Mouse (Mus musculus) ES-Bruce4 (cell line): ENCODE results near the gene Dicer1. TPM values are rescaled to one million over a fixed set of nuclear protein-coding genes. Genes with fewer than 3 reads are reported as not detected.

ENCODE experiments used
- H3K27ac ChIP-seq: 2 replicates; pipeline ENCODE4 v1.5.1; 2012; ENCODE audit warnings: low read length, inconsistent platforms; ENCODE audit not compliant: insufficient read depth
- H3K27me3 ChIP-seq: 2 replicates; pipeline ENCODE4 v1.6.1; 2012; ENCODE audit warnings: mild to moderate bottlenecking, low read length, inconsistent platforms; ENCODE audit not compliant: control insufficient read depth, poor library complexity, insufficient read depth, severe bottlenecking
- H3K36me3 ChIP-seq: 2 replicates; pipeline ENCODE4 v1.6.1; 2012; ENCODE audit warnings: inconsistent platforms, mild to moderate bottlenecking, low read length, moderate library complexity; ENCODE audit not compliant: control insufficient read depth, poor library complexity, insufficient read depth, severe bottlenecking
- H3K4me1 ChIP-seq: one replicate; pipeline ENCODE4 v1.8.1; 2011; ENCODE audit warnings: low read length; ENCODE audit not compliant: control insufficient read depth, insufficient read depth
- H3K4me3 ChIP-seq: 2 replicates; pipeline ENCODE4 v1.5.1; 2011; ENCODE audit warnings: low read depth, mild to moderate bottlenecking, low read length
- H3K9ac ChIP-seq: 2 replicates; pipeline ENCODE4 v1.6.1; 2012; ENCODE audit warnings: low read depth, mild to moderate bottlenecking, inconsistent platforms; ENCODE audit not compliant: poor library complexity, severe bottlenecking
- H3K9me3 ChIP-seq: replicated peaks from 2 replicates; pipeline ENCODE4 v1.6.1; 2012; ENCODE audit warnings: mild to moderate bottlenecking, low read length, inconsistent platforms; ENCODE audit not compliant: control insufficient read depth, poor library complexity, insufficient read depth, severe bottlenecking
- CTCF ChIP-seq: IDR thresholded peaks from one replicate; pipeline ENCODE4 v1.8.1; 2011; ENCODE audit warnings: low read depth, low read length
- EP300 ChIP-seq: IDR thresholded peaks from 2 replicates; pipeline ENCODE4 v1.6.1; 2011; ENCODE audit warnings: low read depth, low read length; ENCODE audit not compliant: insufficient read depth
- POLR2A ChIP-seq: IDR thresholded peaks from one replicate; pipeline ENCODE4 v1.8.1; 2011; ENCODE audit warnings: low read length; ENCODE audit not compliant: insufficient read depth
- polyA plus RNA-seq: library from polyadenylated mRNA; stranded (reverse); fragments of >200 nt; gene quantifications from 2 replicates; pipeline ENCODE4 v1.2.4, GENCODE M21; 2011; ENCODE audit warnings: low read depth; ENCODE audit not compliant: missing spikeins, insufficient read depth, insufficient read length

The Dicer1 gene
- polyA plus RNA-seq, 1 experiment: 104 TPM

- no peak overlapping the region for H3K9ac ChIP-seq
- H3K4me3 ChIP-seq: no peak overlapping the region
- no peaks in the 10 kb centered on the region for H3K4me1 ChIP-seq
- TF ChIP-seq EP300: no peak
- TF ChIP-seq CTCF: no peak
- TF ChIP-seq POLR2A: no peak
- H3K9me3 ChIP-seq: no peaks in the 10 kb centered on the region
- H3K27ac ChIP-seq: no peak overlapping the region
- H3K27me3 ChIP-seq: no peaks in the 10 kb centered on the region
- no peaks in the 10 kb centered on the region for H3K36me3 ChIP-seq
Measured at GRCm38 (mm10) chr12:104665951-104666350, 85.8 kb downstream of the Dicer1 start.

DNA sequence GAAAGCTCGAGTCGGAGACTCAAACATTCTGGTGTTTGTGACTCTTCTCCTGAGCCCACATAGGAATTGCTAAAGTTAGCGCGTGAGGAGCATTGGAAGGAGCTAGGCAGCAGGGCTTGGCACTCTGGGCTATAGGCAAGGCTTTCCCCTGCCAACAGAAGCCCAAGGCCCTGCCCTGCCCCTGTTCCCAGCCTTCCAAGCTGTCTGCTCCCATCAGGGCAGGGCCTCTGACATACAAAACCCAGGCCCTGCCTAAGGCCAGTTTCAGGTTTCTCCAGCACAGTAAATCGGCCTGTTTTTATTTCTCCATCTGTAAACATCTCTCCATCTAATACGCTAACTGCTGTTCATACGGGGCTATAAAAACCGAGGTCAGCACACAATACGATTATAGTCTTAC, 86.2 kb downstream of the Dicer1 start:
- TF ChIP-seq POLR2A: no peak
- TF ChIP-seq CTCF: no peak
- no peak for TF ChIP-seq EP300
- H3K27ac ChIP-seq: no peak overlapping the region
- H3K4me1 ChIP-seq: no peaks in the 10 kb centered on the region
- H3K4me3 ChIP-seq: no peak overlapping the region
- H3K9me3 ChIP-seq: no peaks in the 10 kb centered on the region
- no peaks in the 10 kb centered on the region for H3K27me3 ChIP-seq
- no peak overlapping the region for H3K9ac ChIP-seq
- H3K36me3 ChIP-seq: no peaks in the 10 kb centered on the region

DNA sequence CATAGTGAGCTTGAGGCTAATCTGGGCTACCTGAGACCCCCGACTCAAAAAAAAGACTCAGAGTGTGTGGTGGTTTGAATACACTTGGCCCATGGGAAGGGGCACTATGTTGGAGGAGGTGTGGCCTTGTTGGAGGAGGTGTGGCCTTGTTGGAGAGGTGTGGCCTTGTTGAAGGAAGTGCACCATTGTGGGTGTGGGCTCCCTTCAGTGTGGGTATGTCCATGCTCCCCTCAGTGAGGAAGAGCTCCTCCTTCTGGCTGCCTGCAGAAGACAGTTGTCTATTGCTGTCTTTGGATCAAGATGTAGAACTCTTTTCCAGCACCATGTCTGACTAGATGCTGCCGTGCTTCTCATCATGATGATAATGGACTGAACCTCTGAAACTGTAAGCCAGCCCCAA, 95.6 kb downstream of the Dicer1 start:
- no peaks in the 10 kb centered on the region for H3K27me3 ChIP-seq
- TF ChIP-seq EP300: no peak
- no peak for TF ChIP-seq POLR2A
- TF ChIP-seq CTCF: no peak
- no peak overlapping the region for H3K4me3 ChIP-seq
- no peaks in the 10 kb centered on the region for H3K36me3 ChIP-seq
- H3K4me1 ChIP-seq: no peaks in the 10 kb centered on the region
- no peak overlapping the region for H3K27ac ChIP-seq
- no peak overlapping the region for H3K9ac ChIP-seq
- no peaks in the 10 kb centered on the region for H3K9me3 ChIP-seq

- TF ChIP-seq CTCF: no peak
- Histone ChIP-seq H3K27me3 (no peaks in the 10 kb centered on the region), H3K4me1 (no peaks in the 10 kb centered on the region), H3K9ac (no peak overlapping the region), H3K4me3 (no peak overlapping the region), H3K27ac (no peak overlapping the region), H3K36me3 (no peaks in the 10 kb centered on the region), H3K9me3 (no peaks in the 10 kb centered on the region)
Measured at GRCm38 (mm10) chr12:104655006-104655405, 96.7 kb downstream of the Dicer1 start.

GRCm38 (mm10) chr12:104652021-104652420, 99.7 kb downstream of the Dicer1 start:
- H3K9ac ChIP-seq: no peak overlapping the region
- TF ChIP-seq POLR2A: no peak
- TF ChIP-seq CTCF: no peak
- no peak for TF ChIP-seq EP300
- H3K36me3 ChIP-seq: no peaks in the 10 kb centered on the region
- H3K9me3 ChIP-seq: no peaks in the 10 kb centered on the region
- H3K27ac ChIP-seq: no peak overlapping the region
- H3K4me1 ChIP-seq: no peaks in the 10 kb centered on the region
- H3K4me3 ChIP-seq: no peak overlapping the region
- H3K27me3 ChIP-seq: no peaks in the 10 kb centered on the region

- no peak overlapping the region for H3K27ac ChIP-seq
- H3K36me3 ChIP-seq: no peaks in the 10 kb centered on the region
- H3K9me3 ChIP-seq: no peaks in the 10 kb centered on the region
- no peak overlapping the region for H3K9ac ChIP-seq
- TF ChIP-seq EP300 (no peak), CTCF (no peak), POLR2A (no peak)
- no peak overlapping the region for H3K4me3 ChIP-seq
- H3K4me1 ChIP-seq: no peaks in the 10 kb centered on the region
- H3K27me3 ChIP-seq: no peaks in the 10 kb centered on the region
Measured at GRCm38 (mm10) chr12:104651269-104651668, 100.5 kb downstream of the Dicer1 start.
